Comparison of ENCODE assay signal across 9 mouse cellular contexts in the genomic region with DNA sequence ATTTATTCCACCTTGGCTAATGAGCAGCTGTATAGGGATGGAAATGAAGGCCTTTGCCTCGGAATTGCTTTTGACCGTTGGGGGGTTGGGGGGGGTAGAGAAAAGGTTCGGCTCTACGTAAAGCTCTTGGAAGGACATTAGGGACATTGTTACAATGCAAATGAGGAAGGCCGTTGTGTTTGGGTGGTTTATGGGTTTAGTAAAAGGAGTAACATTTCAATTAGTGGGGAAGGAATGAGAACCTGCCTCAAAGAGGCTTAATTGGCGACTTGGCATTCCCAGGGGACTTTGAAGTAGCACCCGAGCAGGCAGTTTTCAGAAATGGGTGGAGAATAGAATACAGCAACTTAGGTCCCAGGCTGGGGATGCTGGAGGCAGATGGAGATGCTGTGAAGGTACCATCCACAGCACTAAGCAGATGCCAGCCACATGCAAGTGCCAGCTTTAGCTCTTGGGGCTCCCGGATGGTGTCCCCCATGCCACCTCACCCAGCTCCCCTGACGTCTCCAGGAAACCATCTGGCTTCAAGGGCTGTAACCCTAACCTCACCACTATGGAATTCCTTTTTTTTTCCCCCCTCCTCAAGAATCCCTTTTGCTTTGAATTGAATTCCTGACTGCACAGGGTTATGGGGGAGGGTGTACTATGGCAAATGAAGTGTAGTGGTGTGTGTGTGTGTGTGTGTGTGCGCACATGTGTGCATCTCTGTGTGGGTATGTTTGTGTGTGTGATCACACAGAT.
A peak's percentile ranks its signal among the peaks of the same experiment; 100 is the strongest.
DNase-seq lines count a peak whose midpoint lies in the region; ATAC-seq lines count a peak whose summit lies in the region.
"Had no signal": no experiment of that assay in that cellular context is flagged by ENCODE, and none has a peak within 500 bp of the region (broad histone marks: within the 10 kb centered on the region; RNA-seq: fewer than 3 reads in every experiment).

No protein-coding gene starts in this region.

- peak; percentile 94 for DNase-seq in Muller cell, postnatal 12 days (ENCODE audit: inconsistent ontology term)
- DNase-seq in embryo, embryonic 11 days: peak; percentile 71
- DNase-seq in hindbrain, embryonic 11.5 days (ENCODE audit: low spot score): peak; percentile 37
- no peak for DNase-seq in testis, postnatal 10 days (ENCODE audit: low spot score)
- DNase-seq in ovary, postnatal 36 days (ENCODE audit: low spot score): no peak
- DNase-seq: layer of hippocampus, postnatal 36 days; thymus, postnatal 4 days had no signal

- H3K4me1 ChIP-seq in hindbrain, embryonic 11.5 days (replicated peaks; ENCODE audit: control insufficient read depth, insufficient read depth, low read length): peaks cover 11% of the 10 kb centered on the region; the same call in 1 of the 2 replicates
- peaks cover 18% of the 10 kb centered on the region for H3K4me1 ChIP-seq in midbrain, embryonic 15.5 days

- H3K4me2 ChIP-seq in hindbrain, embryonic 11.5 days (replicated peaks; ENCODE audit: low read depth, low read length): no peak overlapping the region
- no peak overlapping the region for H3K4me2 ChIP-seq in midbrain, embryonic 15.5 days

- H3K4me3 ChIP-seq in hindbrain, embryonic 11.5 days (ENCODE audit: low read depth, low read length): no peak overlapping the region
- no peak overlapping the region for H3K4me3 ChIP-seq in midbrain, embryonic 15.5 days

- no peaks in the 10 kb centered on the region for H3K9me3 ChIP-seq in hindbrain, embryonic 11.5 days (ENCODE audit: control insufficient read depth, low read length)
- H3K9me3 ChIP-seq in midbrain, embryonic 15.5 days: no peaks in the 10 kb centered on the region

- peak; percentile 59; the same call in 1 of the 2 replicates for ATAC-seq in hindbrain, embryonic 11.5 days (ENCODE audit: low FRiP score)
- ATAC-seq in midbrain, embryonic 15.5 days (replicated peaks): peak; percentile 48
- no peak for ATAC-seq in megakaryocyte progenitor cell, adult 5-6 weeks (replicated peaks; ENCODE audit: poor library complexity)

- H3K36me3 ChIP-seq in hindbrain, embryonic 11.5 days (ENCODE audit: control insufficient read depth, insufficient read depth, low read length): no peaks in the 10 kb centered on the region
- H3K36me3 ChIP-seq in midbrain, embryonic 15.5 days (replicated peaks): no peaks in the 10 kb centered on the region

- no peak overlapping the region for H3K9ac ChIP-seq in hindbrain, embryonic 11.5 days (ENCODE audit: low read depth, low read length)
- no peak overlapping the region for H3K9ac ChIP-seq in midbrain, embryonic 15.5 days

- 15% methylated on average over 10 of the region's 10 CpGs for WGBS in hindbrain, embryonic 11.5 days
- 12% methylated on average over 10 of the region's 10 CpGs for WGBS in midbrain, embryonic 15.5 days

- H3K27me3 ChIP-seq in hindbrain, embryonic 11.5 days (ENCODE audit: control insufficient read depth, insufficient read depth, low read length): peaks cover 5% of the 10 kb centered on the region; the same call in 1 of the 2 replicates
- H3K27me3 ChIP-seq in midbrain, embryonic 15.5 days (replicated peaks): peaks cover 4% of the 10 kb centered on the region; the same call in 1 of the 2 replicates

- H3K27ac ChIP-seq in hindbrain, embryonic 11.5 days (ENCODE audit: low read depth, low read length): no peak overlapping the region
- H3K27ac ChIP-seq in midbrain, embryonic 15.5 days: no peak overlapping the region

Comparison
In these comparisons a context has a peak if more than half of its experiments do, and no peak if none do; other contexts are left out.
1. DNase-seq: peak in Muller cell, postnatal 12 days (single experiment), embryo, embryonic 11 days (single experiment) and hindbrain, embryonic 11.5 days (single experiment); none in testis, postnatal 10 days (single experiment) and ovary, postnatal 36 days (single experiment).